11 mouse cellular contexts compared by ENCODE assay signal in genomic region chr11:105749297-105750071, GRCm38 (mm10).
DNase-seq lines count a peak whose midpoint lies in the region; ATAC-seq lines count a peak whose summit lies in the region.
"Had no signal": no experiment of that assay in that cellular context is flagged by ENCODE, and none has a peak within 500 bp of the region (broad histone marks: within the 10 kb centered on the region; RNA-seq: fewer than 3 reads in every experiment).

No protein-coding gene starts in this region.

- DNase-seq in gastrocnemius, adult 18-20 months (ENCODE audit: low spot score), result peak; percentile 39
- no peak for DNase-seq in gastrocnemius, postnatal 4 days (ENCODE audit: low spot score in 2 of 2)
- DNase-seq in 3T3-L1 (ENCODE audit: low read depth, low spot score), result peak; percentile 85
- peak; percentile 18 for DNase-seq in embryo, embryonic 11 days
- no peak for DNase-seq in yolk sac, embryonic 10.5 days (ENCODE audit: low spot score)
- no peak for DNase-seq in thymus, postnatal 36 days
- no peak for DNase-seq in cerebellum, postnatal 36 days

- WGBS in intestine, embryonic 15.5 days, result 58% methylated on average over 2 of the region's 2 CpGs

- no peak overlapping the region for H3K4me3 ChIP-seq in intestine, embryonic 15.5 days (replicated peaks)
- H3K4me3 ChIP-seq: neural tube, embryonic 12.5 days; stomach, embryonic 15.5 days had no signal

- no peaks in the 10 kb centered on the region for H3K36me3 ChIP-seq in intestine, embryonic 15.5 days
- H3K36me3 ChIP-seq: neural tube, embryonic 12.5 days; stomach, embryonic 15.5 days had no signal

- H3K27me3 ChIP-seq in intestine, embryonic 15.5 days (replicated peaks), result no peaks in the 10 kb centered on the region
- H3K27me3 ChIP-seq: neural tube, embryonic 12.5 days; stomach, embryonic 15.5 days had no signal

- no peak overlapping the region for H3K4me2 ChIP-seq in intestine, embryonic 15.5 days (replicated peaks)
- H3K4me2 ChIP-seq: neural tube, embryonic 12.5 days; stomach, embryonic 15.5 days had no signal

- H3K4me1 ChIP-seq in intestine, embryonic 15.5 days (replicated peaks), result no peaks in the 10 kb centered on the region; the same call in 1 of the 2 replicates
- H3K4me1 ChIP-seq: neural tube, embryonic 12.5 days; stomach, embryonic 15.5 days had no signal

- 0 out of 2 replicates have a peak, but pooled peaks have one; percentile 28 for ATAC-seq in intestine, embryonic 15.5 days
- ATAC-seq: forebrain, embryonic 16.5 days had no signal

- no peak overlapping the region for H3K9ac ChIP-seq in intestine, embryonic 15.5 days
- H3K9ac ChIP-seq: neural tube, embryonic 12.5 days; stomach, embryonic 15.5 days had no signal

- H3K27ac ChIP-seq in intestine, embryonic 15.5 days, result no peak overlapping the region
- H3K27ac ChIP-seq: neural tube, embryonic 12.5 days; stomach, embryonic 15.5 days had no signal

- no peaks in the 10 kb centered on the region for H3K9me3 ChIP-seq in intestine, embryonic 15.5 days
- H3K9me3 ChIP-seq: neural tube, embryonic 12.5 days; stomach, embryonic 15.5 days had no signal

Comparison
In these comparisons a context has a peak if more than half of its experiments do, and no peak if none do; other contexts are left out.
1. DNase-seq: peak in gastrocnemius, adult 18-20 months (single experiment), 3T3-L1 (single experiment) and embryo, embryonic 11 days (single experiment); none in gastrocnemius, postnatal 4 days (0 of 2), yolk sac, embryonic 10.5 days (single experiment), thymus, postnatal 36 days (0 of 2) and cerebellum, postnatal 36 days (0 of 2).